Mouse (Mus musculus) 3134 (cell line): ENCODE measurements around the gene Mepe.

ENCODE experiments used
- DNase-seq: peaks from one replicate; pipeline ENCODE4 v3.0.0-alpha.2; 2011; ENCODE audit warnings: low spot score; ENCODE audit not compliant: insufficient read length; ENCODE audit errors: extremely low read depth

Gene Mepe

DNA sequence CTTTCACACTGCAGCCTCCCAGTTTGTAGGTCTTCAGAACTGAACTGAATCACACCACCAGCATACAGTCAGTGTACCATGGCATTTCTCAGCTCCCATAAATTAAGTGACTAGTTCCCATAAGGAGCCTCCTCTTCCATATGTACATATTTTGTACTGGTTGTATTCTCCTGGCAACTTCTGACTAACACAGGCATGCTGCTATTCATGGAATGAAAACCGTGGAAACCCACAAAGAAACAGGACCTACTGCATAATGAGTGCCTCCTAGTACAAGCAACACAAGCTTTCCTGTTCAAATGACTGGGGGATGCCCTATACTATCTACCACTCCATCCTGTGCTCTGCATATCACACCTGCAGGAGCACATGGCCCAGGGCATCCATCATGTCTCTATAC lies 25.9 kb downstream of the Mepe start:
- no peak for DNase-seq

DNA sequence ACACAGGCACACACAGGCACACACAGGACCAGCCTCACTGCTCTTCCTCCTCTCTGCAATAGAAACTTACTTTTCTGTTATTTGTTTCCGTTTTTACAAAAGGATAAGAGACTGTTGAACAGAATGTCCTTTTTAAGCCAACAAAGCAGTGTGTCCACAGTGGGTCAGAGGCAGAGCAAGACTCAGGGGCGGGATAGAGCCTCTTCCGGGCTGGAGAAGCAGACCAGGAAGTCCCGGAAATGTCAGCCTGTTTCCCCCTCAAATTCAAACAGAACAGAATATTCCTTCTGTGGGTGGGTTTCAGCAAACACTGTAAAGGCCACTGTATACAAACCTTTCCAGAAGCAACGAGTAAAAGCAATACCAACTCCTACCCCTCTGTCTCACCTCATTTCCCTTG lies 26.7 kb downstream of the Mepe start:
- DNase-seq, result no peak

DNA sequence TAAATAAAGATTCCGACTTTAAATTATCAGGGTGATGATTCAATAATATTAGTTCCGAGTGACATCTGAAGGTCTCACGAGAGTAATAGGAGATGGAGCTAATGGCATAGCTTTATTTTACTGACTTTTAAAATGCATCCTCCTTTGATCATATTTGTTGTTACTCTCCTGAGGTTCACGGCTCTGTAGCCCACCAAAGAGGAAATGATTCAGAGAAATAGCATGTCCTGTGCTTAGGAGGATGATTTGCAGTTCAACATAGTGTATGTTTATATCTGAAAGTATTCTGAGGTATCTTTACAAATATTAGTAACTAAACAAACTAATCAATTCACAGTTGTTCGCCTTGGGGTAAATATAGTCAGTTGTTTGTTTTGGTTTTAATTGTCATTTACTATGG lies 32.4 kb downstream of the Mepe start:
- no peak for DNase-seq

DNA sequence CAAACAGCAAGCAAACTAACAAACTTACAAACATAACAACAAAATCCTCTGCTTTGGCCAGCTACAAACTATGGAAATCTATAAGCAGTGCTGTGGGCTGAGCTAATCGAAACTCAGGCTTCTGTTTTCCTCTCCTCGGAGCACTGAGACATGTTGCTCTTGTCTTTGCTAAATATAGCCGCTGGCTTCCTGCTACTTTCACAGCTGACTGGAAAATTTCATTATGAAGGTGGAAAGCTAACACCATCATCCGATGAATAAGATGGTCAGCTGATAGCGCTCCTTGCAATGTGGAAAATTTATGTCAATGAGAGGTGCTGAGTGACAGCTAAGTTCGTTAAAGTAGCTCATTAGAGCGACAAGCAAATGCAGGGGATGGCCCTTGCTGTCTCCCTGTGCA lies 33.5 kb downstream of the Mepe start:
- no peak for DNase-seq

DNA sequence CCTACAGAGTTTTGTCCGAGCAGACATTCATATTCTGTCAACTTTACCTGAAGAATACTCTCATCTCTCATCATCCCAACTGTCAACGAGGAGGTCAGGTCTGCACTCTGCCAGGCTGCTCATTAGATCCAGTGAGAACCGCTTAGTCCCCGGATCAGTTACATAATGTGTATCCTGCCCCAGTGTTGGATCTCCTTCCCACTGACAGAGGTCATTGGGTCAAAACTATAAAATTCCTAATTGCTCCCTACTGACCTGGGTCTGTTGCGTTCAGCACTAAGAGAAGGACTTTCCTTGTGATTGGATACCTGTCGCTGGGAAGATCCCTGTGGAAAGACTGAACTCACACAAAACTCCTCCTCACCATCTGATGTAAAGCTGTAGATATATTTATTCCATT lies 34.1 kb downstream of the Mepe start:
- DNase-seq, result no peak

DNA sequence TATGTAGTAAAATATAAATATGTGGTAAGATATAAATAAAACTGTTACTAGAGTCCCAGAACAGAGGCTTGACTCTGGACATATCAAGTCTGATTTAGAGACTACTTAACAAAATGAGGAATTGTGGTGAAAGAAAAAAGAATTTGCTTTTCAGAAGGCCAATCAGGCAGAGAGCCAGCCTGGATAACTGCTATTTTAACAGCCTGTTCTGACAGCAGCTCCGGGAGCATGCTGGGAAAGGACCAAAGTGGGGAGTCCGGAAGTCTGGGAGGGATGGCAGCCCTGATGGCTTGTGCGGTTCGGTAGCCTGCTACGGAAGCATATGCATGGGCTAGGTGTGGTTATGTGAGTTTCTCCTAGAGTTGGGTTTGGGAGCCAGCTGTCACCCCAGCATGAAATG lies 45.5 kb downstream of the Mepe start:
- DNase-seq, result no peak

DNA sequence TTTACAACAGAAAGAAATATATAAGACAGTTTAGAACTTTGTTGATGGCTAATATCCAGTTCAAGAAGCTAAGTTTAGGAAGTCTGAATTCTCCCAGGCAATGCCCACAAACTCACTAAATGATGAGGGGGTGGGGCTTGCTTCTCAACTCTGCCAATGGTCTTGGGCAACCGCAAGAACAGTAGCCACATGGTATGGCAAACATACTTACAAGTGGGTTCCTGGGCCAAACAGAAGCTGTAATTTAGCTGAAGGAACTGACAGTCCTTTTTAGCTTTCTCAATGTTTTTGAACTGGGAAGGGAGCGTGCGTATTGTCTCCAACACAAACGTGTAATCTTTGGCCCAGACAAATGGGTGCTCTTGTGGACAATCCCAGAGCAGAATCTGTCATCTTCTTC lies 46.2 kb downstream of the Mepe start:
- DNase-seq, result no peak

DNA sequence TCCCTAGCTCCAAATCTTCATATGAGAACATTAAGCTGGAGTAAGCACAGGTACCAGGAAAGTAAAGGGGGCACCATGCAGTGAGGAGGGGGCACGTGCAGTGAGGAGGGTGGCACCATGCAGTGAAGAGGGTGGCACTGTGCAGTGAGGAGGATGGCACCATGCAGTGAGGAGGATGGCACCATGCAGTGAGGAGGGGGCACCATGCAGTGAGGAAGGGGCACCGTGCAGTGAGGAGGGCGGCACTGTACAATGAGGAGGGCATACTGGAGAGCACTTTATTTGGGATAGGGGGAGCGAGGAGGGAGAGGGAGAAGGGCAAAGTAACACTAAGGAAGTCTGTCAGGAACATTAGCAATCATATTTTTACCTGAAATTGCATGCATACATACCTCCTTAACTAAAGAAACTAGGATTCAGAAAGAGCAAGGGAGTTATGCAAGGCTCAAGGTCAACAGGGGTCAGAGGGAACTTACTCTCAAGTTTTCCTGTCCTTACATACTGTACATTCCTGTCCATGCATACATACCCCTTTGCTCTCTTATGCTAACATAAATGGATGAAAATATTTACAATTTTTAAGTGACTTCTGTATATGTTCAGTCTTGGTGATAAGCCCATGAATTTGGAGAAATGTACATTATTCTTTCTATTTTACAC lies 48.6 kb downstream of the Mepe start:
- DNase-seq, result no peak

DNA sequence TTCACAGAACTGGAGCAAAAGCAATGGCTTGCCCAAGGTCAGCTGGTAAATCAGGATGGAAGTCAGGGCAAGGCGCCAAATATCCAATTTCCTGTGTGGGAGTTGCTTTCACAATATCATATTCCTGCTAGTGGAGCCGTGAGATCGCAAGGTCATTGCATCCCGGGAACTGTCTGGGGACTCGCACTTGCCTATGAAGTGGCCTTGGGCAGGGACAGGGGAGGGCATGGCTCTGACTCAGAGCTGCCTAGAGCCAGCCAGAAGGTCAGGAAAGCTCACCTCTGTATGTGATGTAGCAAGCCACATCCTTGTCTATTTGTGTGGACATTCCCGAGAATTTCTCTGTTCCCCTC lies 49.2 kb downstream of the Mepe start:
- DNase-seq, result peak; percentile 82

DNA sequence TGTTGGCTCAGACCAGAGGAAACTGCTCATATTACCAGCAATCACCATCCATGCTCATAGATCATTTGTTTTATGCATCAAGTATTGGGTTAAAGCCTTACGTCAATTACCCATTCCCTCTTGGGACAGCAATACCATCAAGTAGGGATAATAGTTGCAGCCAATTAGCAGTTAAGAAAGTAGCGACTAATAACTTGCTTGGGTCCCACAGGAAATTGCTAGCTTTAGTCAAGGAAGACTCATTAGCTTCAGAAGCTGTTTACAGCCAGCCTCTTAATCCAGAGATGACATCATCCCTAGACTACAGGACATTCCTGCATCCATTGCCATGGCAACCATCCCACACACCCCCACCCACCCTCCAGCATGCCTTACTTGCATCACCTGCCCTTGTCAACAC lies 50.0 kb downstream of the Mepe start:
- no peak for DNase-seq

DNA sequence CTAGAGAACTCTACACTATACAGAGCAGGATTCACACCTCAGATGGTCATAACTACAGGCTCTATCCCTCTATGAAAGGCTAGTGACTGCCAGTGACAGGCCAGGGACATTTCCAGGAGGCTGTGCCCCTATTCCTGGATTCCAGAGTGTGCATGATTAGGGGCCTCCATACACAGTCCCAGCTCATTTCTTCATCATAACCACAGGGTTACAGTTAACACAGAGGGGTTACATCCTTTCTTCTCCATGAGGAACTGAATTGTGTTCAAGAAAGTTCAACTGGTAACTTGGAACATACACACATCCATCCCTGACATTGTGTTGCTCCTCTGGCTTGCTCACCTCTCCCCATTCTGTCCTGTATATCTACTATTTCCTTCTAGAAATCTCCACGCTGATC lies 51.8 kb downstream of the Mepe start:
- DNase-seq, result no peak

DNA sequence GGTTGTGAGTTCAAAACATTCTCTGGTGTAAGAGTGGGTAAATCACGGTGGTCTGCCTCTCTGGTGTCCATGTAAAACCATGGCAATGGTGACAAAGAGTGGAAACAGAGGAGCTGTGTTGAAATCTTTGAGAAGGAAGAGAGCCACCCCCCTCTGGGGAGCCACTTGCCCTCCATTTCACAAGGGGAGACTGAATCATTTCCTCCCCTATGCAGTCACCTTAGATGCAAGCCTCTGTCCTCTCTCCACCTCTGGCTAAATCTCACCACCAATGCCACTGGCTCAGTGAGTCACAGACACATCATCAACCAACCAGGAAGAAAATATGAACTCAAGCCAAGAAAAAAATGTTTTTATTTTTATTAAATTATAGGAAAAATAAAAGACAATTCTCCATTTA lies 55.4 kb downstream of the Mepe start:
- DNase-seq, result peak; percentile 70

DNA sequence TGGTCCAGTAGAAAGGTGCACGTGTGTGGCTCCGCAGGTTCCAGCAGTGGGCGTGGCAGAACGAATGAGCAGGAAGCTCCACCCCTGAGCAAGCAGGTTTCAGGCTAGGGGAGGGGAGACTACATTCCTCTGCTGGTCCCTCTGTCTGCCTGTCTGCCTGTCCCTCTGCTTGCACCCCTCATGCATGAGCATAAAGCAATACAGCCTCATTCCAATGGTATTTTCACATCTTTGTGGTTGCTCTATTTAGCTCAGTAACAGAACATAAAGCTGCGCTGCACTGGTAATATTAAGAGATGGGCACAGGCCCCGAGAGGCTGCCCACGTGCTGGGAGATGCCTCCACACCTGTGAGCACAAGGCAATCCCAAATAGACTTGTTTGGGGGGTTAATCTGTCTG lies 56.5 kb downstream of the Mepe start:
- peak; percentile 70 for DNase-seq

DNA sequence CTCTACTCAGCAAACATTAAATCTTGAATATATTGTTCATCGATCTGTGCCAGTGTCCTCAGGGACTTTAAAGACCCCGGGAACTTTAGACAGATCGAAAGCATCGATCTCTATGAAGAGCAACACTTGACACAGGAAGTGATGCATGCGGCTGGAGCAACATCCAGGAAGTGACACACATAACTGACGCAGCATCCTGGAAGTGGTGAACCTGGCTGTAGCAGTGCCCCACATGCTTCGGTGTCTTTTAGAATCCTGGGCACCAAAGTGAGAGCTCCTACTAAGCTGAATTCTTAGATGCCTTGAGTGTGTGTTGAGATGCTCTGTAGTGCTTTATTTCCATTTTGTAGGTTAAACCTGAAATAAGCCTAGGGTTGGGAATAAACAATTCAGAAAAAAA lies 59.4 kb downstream of the Mepe start:
- no peak for DNase-seq

DNA sequence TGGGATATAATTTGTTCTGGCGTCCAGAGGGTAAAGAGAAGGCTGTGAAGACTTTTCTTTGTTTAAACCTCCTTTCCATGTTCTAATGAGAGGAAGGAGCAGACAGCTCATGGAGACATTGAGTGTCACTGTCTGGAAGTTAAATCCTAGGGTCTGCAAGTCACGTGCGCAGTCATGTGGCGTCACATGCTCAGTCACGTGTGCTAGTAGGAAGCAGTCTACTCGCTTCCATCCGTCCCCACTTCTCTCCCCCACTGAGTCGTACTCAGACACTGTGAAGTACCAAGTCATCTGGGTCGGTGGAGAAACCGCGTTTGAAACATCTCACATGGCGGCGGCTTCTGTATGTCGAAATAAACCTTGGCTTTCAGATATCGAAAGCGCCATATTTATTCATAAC lies 60.4 kb downstream of the Mepe start:
- DNase-seq, result no peak

DNA sequence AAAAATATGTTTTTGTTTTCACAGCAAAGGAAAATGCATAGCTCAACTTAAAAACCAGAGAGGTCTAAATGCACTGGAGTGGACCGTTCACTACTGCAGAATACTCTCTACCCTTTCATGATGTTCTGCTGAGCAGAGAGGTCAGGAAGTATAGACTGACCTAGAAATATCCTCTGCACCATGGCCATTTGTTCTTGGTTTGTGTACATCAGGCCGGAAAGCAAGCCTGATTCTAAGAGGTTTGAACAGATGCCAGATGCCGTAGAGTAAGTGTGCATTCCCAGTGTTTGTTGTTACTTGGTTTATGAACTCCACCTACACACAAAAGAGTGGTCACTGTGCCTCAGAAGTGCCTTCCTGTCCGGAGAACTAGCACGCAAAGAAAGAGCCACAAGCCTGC lies 61.8 kb downstream of the Mepe start:
- DNase-seq, result no peak
